Mouse (Mus musculus) kidney, adult 9 months (tissue): ENCODE measurements around the gene Adgrg3.

ENCODE experiments used
- DNase-seq: peaks from one replicate; pipeline ENCODE4 v3.0.0; 2022

The Adgrg3 gene

GRCm38 (mm10) chr8:94992996-94993724 is 24.3 kb upstream of the Adgrg3 start:
- DNase-seq, result no peak

DNA sequence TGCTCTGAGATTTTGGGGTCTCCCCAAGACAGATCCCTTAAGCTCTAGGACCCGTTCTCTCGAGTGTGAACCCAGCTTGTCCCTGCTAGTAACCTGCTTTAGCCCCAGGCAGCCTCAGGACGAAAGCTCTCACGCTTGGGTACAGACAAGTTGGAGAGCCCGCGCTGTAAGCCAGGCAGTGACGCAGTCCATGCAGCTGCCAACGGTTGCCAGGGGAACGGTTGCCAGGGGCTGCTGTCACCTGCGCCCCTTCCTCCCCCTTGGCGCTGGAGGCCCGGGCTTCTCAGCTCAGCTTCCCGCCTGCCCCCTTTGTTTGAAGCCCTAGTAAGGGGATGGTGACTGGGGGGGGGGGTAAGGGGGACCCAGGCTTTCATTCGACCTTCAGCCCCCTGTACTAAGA is 23.5 kb upstream of the Adgrg3 start:
- peak; percentile 48 for DNase-seq

DNA sequence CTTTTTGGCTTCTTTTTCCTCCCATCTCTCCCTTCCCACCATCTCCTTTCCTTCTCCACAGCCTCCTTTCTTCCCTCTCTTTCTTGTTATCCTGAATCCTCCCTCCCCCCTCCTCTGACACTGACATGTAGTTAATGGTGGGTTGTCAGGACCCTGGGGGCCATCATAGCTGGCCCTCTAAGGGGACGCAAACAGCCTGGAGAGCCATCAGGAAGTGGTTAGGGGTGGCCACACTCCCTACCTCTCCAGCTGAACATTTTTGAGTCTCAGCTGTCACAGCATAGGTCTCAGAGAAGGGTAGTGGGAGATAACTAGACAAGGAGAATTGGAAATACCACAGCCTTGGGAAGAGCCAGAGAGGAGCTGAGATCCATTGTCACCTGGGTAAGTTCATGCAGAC is 23.0 kb upstream of the Adgrg3 start:
- no peak for DNase-seq

GRCm38 (mm10) chr8:94995336-94995893 is 22.1 kb upstream of the Adgrg3 start:
- DNase-seq, result no peak

- DNase-seq, result no peak
Observed at GRCm38 (mm10) chr8:94996037-94996436, 21.5 kb upstream of the Adgrg3 start.

DNA sequence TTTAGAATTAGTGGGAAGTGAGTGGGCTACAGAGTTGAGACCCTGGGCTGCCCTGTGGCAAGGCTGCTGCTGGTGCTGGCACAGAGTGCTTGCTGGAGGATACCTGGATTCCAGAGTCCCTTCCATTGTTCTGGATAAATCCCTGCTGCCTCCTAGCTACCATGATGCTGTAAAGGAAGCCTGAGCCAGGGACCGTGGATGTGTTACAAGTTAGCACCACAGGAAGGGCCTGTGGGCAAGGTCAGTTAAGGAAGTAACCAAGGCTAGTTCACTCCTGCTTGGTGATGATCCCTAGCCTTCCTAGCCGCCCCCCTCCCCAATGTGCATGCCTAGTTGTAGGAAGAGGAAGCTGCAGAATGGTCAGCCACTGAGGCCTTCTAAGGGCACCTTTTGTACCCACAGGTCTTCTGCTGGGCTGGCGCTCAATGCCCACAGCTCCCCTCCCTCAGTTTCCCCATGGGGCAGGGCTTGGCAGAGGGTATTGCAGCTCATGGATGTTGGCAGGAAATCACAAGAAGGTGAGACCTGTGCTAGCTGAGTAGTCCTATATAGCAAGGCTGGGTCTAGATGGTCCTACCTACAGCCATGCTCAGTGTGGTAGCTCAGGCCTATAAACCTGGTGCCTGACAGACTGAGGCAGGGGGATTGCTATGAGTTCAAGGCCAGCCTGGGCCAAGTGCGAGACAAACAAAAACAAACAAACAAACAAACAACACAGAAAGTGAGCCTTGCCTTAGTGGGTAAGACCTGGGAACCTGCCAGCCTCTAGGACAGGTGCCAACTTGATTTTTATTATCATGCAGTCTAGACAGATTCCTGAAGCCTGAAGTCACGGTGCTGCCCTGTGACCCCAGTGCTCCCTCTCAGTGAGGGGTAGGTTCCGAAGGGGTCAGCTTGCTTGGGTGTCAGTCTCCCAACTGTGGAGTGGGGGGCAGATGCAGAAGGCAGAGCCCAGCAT is 20.3 kb upstream of the Adgrg3 start:
- peak; percentile 90 for DNase-seq

DNA sequence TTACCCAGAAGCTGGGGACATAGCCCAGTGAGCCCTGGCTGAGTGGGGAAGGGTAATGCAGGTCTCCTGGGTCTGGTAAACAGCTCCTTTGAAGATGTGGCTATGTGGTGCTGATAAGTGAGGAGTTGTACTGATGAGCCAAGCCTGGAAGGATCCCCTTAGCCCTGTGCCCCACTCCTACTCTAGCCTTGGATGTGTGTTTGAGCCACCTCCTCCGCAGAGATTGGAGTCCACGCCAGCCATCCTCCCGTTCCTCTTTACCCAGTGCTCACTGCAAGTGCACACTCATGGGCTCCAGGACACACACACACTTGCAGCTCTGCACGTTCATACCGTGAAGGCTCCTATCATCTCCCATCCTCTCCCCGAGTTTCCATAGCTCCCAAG is 19.6 kb upstream of the Adgrg3 start:
- DNase-seq, result no peak

- DNase-seq, result no peak
Observed at GRCm38 (mm10) chr8:94998431-94998830, 19.1 kb upstream of the Adgrg3 start.

- DNase-seq, result peak; percentile 63
Observed at GRCm38 (mm10) chr8:94999004-94999403, 18.5 kb upstream of the Adgrg3 start.

DNA sequence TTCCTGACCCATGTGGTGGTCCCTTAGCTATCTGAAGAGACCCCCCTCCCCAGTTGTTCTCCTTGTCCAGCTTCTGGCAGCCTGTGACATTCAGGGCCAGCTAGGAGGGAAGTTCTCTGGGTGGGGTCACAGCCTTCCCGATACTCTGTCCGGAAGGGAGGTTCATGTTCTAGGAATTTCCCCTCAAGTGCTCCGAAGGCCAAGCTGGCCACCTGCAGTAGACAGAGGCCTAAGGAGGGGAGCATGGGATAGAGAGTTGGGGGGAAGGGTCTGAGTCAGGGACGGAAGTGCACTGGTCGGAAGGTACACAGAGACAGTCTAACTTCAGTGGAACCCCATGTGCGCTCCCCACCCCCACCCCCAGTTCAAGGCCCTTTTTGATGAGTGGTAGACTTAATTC is 17.5 kb upstream of the Adgrg3 start:
- DNase-seq, result peak; percentile 62

DNA sequence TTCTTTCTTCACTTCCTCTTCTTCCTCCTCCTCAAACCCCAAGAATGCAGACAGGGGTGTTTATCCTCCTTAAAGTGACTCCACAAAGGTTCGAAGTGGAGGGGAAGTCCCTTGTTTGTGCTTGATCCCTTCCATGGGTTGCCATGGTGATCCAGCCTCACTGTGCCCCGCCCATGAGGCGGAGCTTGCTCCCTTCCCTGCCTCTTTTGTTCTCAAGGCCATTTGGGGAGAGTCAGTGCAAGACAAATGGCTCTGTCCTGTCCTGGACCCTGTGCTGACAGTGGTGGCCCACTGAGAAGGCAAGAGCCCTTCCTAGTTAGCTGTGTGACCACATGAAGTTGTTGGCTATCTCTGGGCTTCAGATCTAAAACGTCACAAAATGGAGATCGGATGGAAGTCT is 16.8 kb upstream of the Adgrg3 start:
- peak; percentile 79 for DNase-seq

- no peak for DNase-seq
Observed at GRCm38 (mm10) chr8:95001165-95001564, 16.3 kb upstream of the Adgrg3 start.

DNA sequence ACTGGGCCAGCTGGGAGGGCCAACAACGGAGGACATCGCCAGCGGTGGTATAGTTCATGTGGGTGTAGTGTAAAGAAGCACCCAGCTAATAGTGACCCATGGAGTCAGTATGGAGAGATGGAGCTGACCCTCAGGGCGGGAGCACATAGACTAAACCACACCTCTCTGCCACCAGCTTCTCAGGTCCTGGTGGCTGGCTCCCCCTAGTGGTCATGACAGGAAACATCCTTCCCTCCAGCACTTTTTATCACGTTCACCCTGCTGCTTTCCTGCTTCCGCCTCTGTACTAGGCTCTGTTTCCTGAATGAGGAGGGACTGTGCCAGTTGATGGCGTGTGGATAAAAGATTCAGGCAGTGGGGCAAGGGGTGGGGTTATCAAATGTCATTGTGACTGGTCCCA is 15.8 kb upstream of the Adgrg3 start:
- DNase-seq, result peak; percentile 88

DNA sequence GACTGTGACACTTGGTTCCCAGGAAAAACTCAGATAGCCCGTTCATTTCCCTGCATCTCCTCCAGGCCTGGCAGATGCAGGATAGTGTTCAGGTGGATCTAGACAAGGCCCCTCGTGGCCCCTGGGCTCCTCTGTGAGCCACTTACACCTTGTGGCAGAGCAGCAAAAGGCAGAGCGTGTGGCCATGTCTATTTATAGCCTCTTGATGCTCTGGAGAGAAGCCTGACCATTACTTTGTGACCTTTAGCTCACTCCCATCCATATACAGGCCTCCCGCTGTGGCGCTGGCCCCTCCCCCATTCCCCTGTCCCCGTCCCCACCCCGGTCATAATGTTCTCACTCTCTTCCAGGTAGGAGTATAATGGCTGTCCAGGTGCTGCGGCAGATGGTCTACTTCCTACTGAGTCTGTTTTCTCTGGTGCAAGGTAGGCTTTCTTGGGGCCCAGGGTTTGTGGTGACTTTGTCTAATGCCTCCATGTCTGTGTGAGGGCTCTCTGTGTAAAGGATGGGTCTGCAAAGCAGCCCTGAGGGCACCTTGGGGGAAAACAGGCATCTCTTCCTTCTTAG is 15.3 kb upstream of the Adgrg3 start:
- no peak for DNase-seq

GRCm38 (mm10) chr8:95012442-95012919 is 5.0 kb upstream of the Adgrg3 start:
- DNase-seq, result no peak

- no peak for DNase-seq
Observed at GRCm38 (mm10) chr8:95015866-95016265, 1.6 kb upstream of the Adgrg3 start.

GRCm38 (mm10) chr8:95016684-95017083 is 808 bp upstream of the Adgrg3 start:
- no peak for DNase-seq

- DNase-seq, result no peak
Observed at GRCm38 (mm10) chr8:95017969-95018635, 610 bp downstream of the Adgrg3 start.

DNA sequence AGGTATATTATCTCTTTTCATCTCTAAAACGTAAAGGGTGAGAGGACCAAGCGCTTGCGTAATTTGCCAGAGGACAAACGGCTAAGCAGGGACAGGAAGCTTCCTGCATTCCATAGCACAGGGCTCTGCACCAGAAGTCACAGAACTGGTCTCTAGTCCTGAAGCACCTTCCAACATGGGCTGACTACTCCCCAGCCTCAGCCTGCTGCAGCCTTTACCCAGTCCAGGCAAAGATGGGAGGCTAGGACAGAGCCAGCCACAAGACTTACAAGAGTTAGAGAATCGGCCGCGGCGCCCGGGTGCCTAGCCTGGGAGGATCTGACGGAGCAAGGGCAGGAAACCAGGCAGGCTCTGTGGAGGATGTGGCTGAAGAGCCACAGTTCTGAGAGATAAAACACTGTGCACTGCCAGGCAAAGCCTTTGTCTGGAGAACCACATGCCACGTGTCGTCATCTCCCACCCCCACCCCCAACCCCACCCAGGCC is 2.8 kb downstream of the Adgrg3 start:
- DNase-seq, result no peak

- no peak for DNase-seq
Observed at GRCm38 (mm10) chr8:95020821-95021220, 3.3 kb downstream of the Adgrg3 start.

DNA sequence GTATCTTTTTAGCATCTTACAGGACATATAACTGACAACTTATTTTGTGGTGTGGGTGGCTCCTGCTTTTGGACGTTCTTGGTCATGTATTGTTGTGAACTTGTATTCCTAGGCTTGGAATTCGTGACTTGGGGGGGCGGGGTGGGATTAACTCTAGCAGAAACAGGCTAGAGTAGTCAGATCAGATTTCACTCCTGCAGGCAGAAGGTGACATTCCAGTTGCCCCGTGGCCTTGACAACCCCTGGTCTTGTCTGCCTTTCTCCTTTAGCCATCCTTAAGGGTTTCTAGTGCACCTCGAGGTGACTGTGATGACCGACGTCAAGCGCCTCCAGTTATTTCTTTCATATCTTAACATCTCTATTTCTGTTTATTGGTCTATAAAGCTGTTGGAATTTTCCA is 5.7 kb downstream of the Adgrg3 start:
- DNase-seq, result no peak

- DNase-seq, result no peak
Observed at GRCm38 (mm10) chr8:95024387-95024786, 6.9 kb downstream of the Adgrg3 start.

- DNase-seq, result peak; percentile 35
Observed at GRCm38 (mm10) chr8:95025421-95025820, 7.9 kb downstream of the Adgrg3 start.
